In genomic region chr13:75706457-75706856, GRCm38 (mm10) we compare ENCODE assay signal across 8 mouse cellular contexts. TPM values are rescaled to one million over a fixed set of nuclear protein-coding genes. Genes with fewer than 3 reads are reported as not detected.
A peak's percentile ranks its signal among the peaks of the same experiment; 100 is the strongest.
DNase-seq lines count a peak whose midpoint lies in the region; ATAC-seq and TF ChIP-seq lines count a peak whose summit lies in the region.

Ell2 (plus strand) TSS chr13:75706757.

- H3K9me3 ChIP-seq in hindbrain, embryonic 10.5 days, result no peaks in the 10 kb centered on the region
- no peaks in the 10 kb centered on the region for H3K9me3 ChIP-seq in liver, embryonic 15.5 days (replicated peaks)

- DNase-seq in spleen, adult 2 months (ENCODE audit: low read depth in 1 of 2, low spot score in 2 of 2), result no peak
- DNase-seq in spleen, postnatal 36 days (ENCODE audit: low spot score in 2 of 2), result no peak
- DNase-seq in hindbrain, embryonic 10.5 days (ENCODE audit: low spot score), result no peak
- no peak for DNase-seq in natural killer cell, adult 2 months (ENCODE audit: low spot score in 2 of 2)
- DNase-seq in embryo, embryonic 9.5 days (ENCODE audit: extremely low spot score), result no peak
- DNase-seq in frontal cortex, postnatal 14 days (ENCODE audit: low spot score in 2 of 2), result no peak

- 94% methylated on average over 1 of the region's 1 CpGs for WGBS in spleen, adult 2 months
- 92% methylated on average over 1 of the region's 1 CpGs for WGBS in hindbrain, embryonic 10.5 days
- 91% methylated on average over 1 of the region's 1 CpGs for WGBS in liver, embryonic 15.5 days (ENCODE audit: insufficient replicate concordance)

- no peaks in the 10 kb centered on the region for H3K36me3 ChIP-seq in spleen, adult 2 months (ENCODE audit: control insufficient read depth, insufficient read depth, low read length)
- no peaks in the 10 kb centered on the region for H3K36me3 ChIP-seq in hindbrain, embryonic 10.5 days
- H3K36me3 ChIP-seq in liver, embryonic 15.5 days (replicated peaks), result no peaks in the 10 kb centered on the region

- no peaks in the 10 kb centered on the region for H3K27me3 ChIP-seq in spleen, adult 2 months (ENCODE audit: control insufficient read depth, insufficient read depth, low read length)
- H3K27me3 ChIP-seq in hindbrain, embryonic 10.5 days (ENCODE audit: insufficient read depth, poor library complexity, severe bottlenecking), result peaks cover 15% of the 10 kb centered on the region
- H3K27me3 ChIP-seq in liver, embryonic 15.5 days, result no peaks in the 10 kb centered on the region

- H3K4me2 ChIP-seq in liver, embryonic 15.5 days, result peak within 1 kb of the TSS; percentile 72

- H3K27ac ChIP-seq in spleen, adult 2 months (ENCODE audit: insufficient read depth, low read length), result peak within 1 kb of the TSS; percentile 71
- peak within 1 kb of the TSS; percentile 89 for H3K27ac ChIP-seq in hindbrain, embryonic 10.5 days
- peak within 1 kb of the TSS; percentile 93 for H3K27ac ChIP-seq in liver, embryonic 15.5 days (replicated peaks)

- peak within 1 kb of the TSS; percentile 99 for H3K9ac ChIP-seq in liver, embryonic 15.5 days

- TF ChIP-seq CTCF in spleen, adult 2 months (IDR thresholded peaks at IDR 0.05; ENCODE audit: extremely low read depth, insufficient read depth, insufficient read length, insufficient replicate concordance), result no peak

- TF ChIP-seq POLR2A in spleen, adult 2 months (IDR thresholded peaks at IDR 0.05; ENCODE audit: low read depth, low read length), result no peak

- no peak for ATAC-seq in erythroid progenitor cell, adult 5-6 weeks (replicated peaks; ENCODE audit: low FRiP score, poor library complexity, severe bottlenecking)
- ATAC-seq in liver, embryonic 15.5 days (ENCODE audit: insufficient read depth), result no peak

- H3K4me1 ChIP-seq in spleen, adult 2 months (ENCODE audit: control insufficient read depth, insufficient read depth, insufficient read length), result peaks cover 3% of the 10 kb centered on the region; the same call in 1 of the 2 replicates
- H3K4me1 ChIP-seq in hindbrain, embryonic 10.5 days (replicated peaks), result peaks cover 22% of the 10 kb centered on the region
- peaks cover 34% of the 10 kb centered on the region for H3K4me1 ChIP-seq in liver, embryonic 15.5 days (replicated peaks)

- peak within 1 kb of the TSS; percentile 73 for H3K4me3 ChIP-seq in spleen, adult 2 months (ENCODE audit: extremely low read depth, insufficient read depth, insufficient read length)
- H3K4me3 ChIP-seq in hindbrain, embryonic 10.5 days, result peak within 1 kb of the TSS; percentile 79
- peak within 1 kb of the TSS; percentile 95 for H3K4me3 ChIP-seq in liver, embryonic 15.5 days (replicated peaks)

RNA-seq across cellular contexts. Expression of gene Ell2, which starts in this region (rescaled TPM):
- polyA plus RNA-seq in spleen, adult 2 months (2012; rRNA removed), result 4.1 and 4.6 TPM in 2 replicates
- 78.4 and 114 TPM in 2 replicates for total RNA-seq in erythroid progenitor cell, adult 5-6 weeks (2015; ENCODE audit: low replicate concordance)
- 46.5 and 46.8 TPM in 2 replicates for total RNA-seq in erythroid progenitor cell, adult 5-6 weeks (2017; ENCODE audit: low replicate concordance)
- 3.9 and 8.1 TPM in 2 replicates for polyA plus RNA-seq in hindbrain, embryonic 10.5 days (2016; fragmentation: Nextera tagmentation; extraction: Ambion mirVana)
- 34.0 and 34.2 TPM in 2 replicates for polyA plus RNA-seq in liver, embryonic 15.5 days (2015; fragmentation: Nextera tagmentation; extraction: Ambion mirVana)
